In genomic region chr17:28802006-28802481, GRCm38 (mm10) we compare ENCODE assay signal across 8 mouse cellular contexts. TPM values are rescaled to one million over a fixed set of nuclear protein-coding genes. Genes with fewer than 3 reads are reported as not detected.
A peak's percentile ranks its signal among the peaks of the same experiment; 100 is the strongest.
DNase-seq lines count a peak whose midpoint lies in the region; ATAC-seq lines count a peak whose summit lies in the region.

No protein-coding gene starts in this region.

- H3K9me3 ChIP-seq in hindbrain, embryonic 12.5 days (replicated peaks), result no peaks in the 10 kb centered on the region
- H3K9me3 ChIP-seq in midbrain, embryonic 13.5 days, result no peaks in the 10 kb centered on the region

- no peaks in the 10 kb centered on the region for H3K27me3 ChIP-seq in hindbrain, embryonic 12.5 days
- H3K27me3 ChIP-seq in midbrain, embryonic 13.5 days, result no peaks in the 10 kb centered on the region

- H3K9ac ChIP-seq in hindbrain, embryonic 12.5 days, result peak overlapping the region; percentile 82
- peak overlapping the region; percentile 78 for H3K9ac ChIP-seq in midbrain, embryonic 13.5 days (replicated peaks)

- peak overlapping the region; percentile 78; the same call in 1 of the 2 replicates for H3K27ac ChIP-seq in hindbrain, embryonic 12.5 days
- H3K27ac ChIP-seq in midbrain, embryonic 13.5 days, result peak overlapping the region; percentile 99

- WGBS in hindbrain, embryonic 12.5 days, result 1% methylated on average over 18 of the region's 18 CpGs
- 1% methylated on average over 18 of the region's 18 CpGs for WGBS in midbrain, embryonic 13.5 days

- ATAC-seq in hindbrain, embryonic 12.5 days (ENCODE audit: low FRiP score), result no peak
- ATAC-seq in midbrain, embryonic 13.5 days, result peak; percentile 55
- no peak for ATAC-seq in granulocyte monocyte progenitor cell, adult 5-6 weeks (replicated peaks; ENCODE audit: poor library complexity, severe bottlenecking)

- peak overlapping the region; percentile 98 for H3K4me2 ChIP-seq in hindbrain, embryonic 12.5 days (replicated peaks)
- peak overlapping the region; percentile 92 for H3K4me2 ChIP-seq in midbrain, embryonic 13.5 days (replicated peaks)

- DNase-seq in embryo, embryonic 10 days (ENCODE audit: low spot score), result peak; percentile 26
- DNase-seq in embryo, embryonic 10.5 days (ENCODE audit: low spot score), result no peak
- DNase-seq in right cerebral cortex, postnatal 4 days, result peak; percentile 36
- no peak for DNase-seq in right cerebral cortex, adult 18-20 months
- no peak for DNase-seq in thymus, adult 18-20 months

- H3K36me3 ChIP-seq in hindbrain, embryonic 12.5 days, result peaks cover 17% of the 10 kb centered on the region
- H3K36me3 ChIP-seq in midbrain, embryonic 13.5 days, result peaks cover 14% of the 10 kb centered on the region

- peaks cover 27% of the 10 kb centered on the region for H3K4me1 ChIP-seq in hindbrain, embryonic 12.5 days
- H3K4me1 ChIP-seq in midbrain, embryonic 13.5 days (replicated peaks), result peaks cover 32% of the 10 kb centered on the region

- peak overlapping the region; percentile 94 for H3K4me3 ChIP-seq in hindbrain, embryonic 12.5 days
- peak overlapping the region; percentile 74 for H3K4me3 ChIP-seq in midbrain, embryonic 13.5 days (replicated peaks)

RNA-seq across cellular contexts. Expression of gene Brpf3, which starts 1.2 kb away (rescaled TPM):
- 13.0 and 13.8 TPM in 2 replicates for polyA plus RNA-seq in hindbrain, embryonic 12.5 days (2016; fragmentation: Nextera tagmentation; extraction: Ambion mirVana)
- polyA plus RNA-seq in midbrain, embryonic 13.5 days (2015; fragmentation: Nextera tagmentation; extraction: Ambion mirVana), result 9.2 and 11.0 TPM in 2 replicates
- total RNA-seq in granulocyte monocyte progenitor cell, adult 5-6 weeks (2014; fragmentation: Nextera tagmentation), result 30.4 and 39.0 TPM in 2 replicates
- total RNA-seq in granulocyte monocyte progenitor cell, adult 5-6 weeks (2017), result 2.8 and 15.2 TPM in 2 replicates

RNA-seq across cellular contexts. Expression of gene Mapk13, which starts 32.9 kb away (rescaled TPM):
- polyA plus RNA-seq in hindbrain, embryonic 12.5 days (2016; fragmentation: Nextera tagmentation; extraction: Ambion mirVana), result 4.2 and 6.5 TPM in 2 replicates
- polyA plus RNA-seq in midbrain, embryonic 13.5 days (2015; fragmentation: Nextera tagmentation; extraction: Ambion mirVana), result 0.58 and 0.96 TPM in 2 replicates
- 1.8 and 2.0 TPM in 2 replicates for total RNA-seq in granulocyte monocyte progenitor cell, adult 5-6 weeks (2014; fragmentation: Nextera tagmentation)
- 0.88 and 3.4 TPM in 2 replicates for total RNA-seq in granulocyte monocyte progenitor cell, adult 5-6 weeks (2017)

RNA-seq across cellular contexts. Expression of gene Pnpla1, which starts 56.2 kb away (rescaled TPM):
- polyA plus RNA-seq in hindbrain, embryonic 12.5 days (2016; fragmentation: Nextera tagmentation; extraction: Ambion mirVana), result not detected in 2 replicates
- not detected in 2 replicates for polyA plus RNA-seq in midbrain, embryonic 13.5 days (2015; fragmentation: Nextera tagmentation; extraction: Ambion mirVana)
- total RNA-seq in granulocyte monocyte progenitor cell, adult 5-6 weeks (2014; fragmentation: Nextera tagmentation), result not detected in 2 replicates
- under 0.01 and 0.13 TPM in 2 replicates for total RNA-seq in granulocyte monocyte progenitor cell, adult 5-6 weeks (2017)

Comparison
In these comparisons a context has a peak if more than half of its experiments do, and no peak if none do; other contexts are left out.
1. DNase-seq: peak in embryo, embryonic 10 days (single experiment) and right cerebral cortex, postnatal 4 days (single experiment); none in embryo, embryonic 10.5 days (single experiment), right cerebral cortex, adult 18-20 months (single experiment) and thymus, adult 18-20 months (0 of 2).